ENCODE assay signal across 8 mouse cellular contexts in the genomic region with DNA sequence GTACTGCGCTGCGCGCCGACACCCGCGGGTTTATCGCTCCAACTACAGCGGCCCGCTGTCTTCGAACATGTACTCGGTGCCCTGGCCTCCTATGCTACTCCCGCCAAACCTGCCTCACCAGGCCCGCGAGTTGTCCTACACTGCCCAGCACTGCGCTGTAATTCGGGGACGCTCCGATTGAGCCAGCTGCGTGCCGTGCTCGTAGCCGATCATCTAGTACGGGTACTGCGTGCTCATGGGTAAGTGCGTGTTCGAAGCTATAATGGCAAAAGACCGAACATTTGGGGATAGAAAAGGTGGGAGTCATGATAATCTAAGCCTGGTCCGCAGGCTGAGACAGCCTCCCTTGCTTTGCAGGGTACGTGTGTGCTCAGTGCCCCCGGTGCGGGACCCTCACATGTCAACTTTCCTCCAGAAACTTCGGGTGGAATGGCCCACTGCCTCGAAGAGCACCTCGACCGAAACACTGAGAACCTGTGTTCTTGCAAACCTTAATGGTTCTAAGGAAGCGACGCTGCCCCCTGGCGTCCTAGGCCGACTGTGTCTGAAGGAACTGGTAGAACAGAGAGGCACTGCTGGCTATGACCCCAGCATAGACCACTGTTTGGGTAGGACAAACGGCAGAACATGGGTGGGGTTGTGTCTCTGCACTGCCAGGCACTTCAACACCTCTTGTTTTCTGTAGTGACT. TPM values are rescaled to one million over a fixed set of nuclear protein-coding genes. Genes with fewer than 3 reads are reported as not detected.
DNase-seq lines count a peak whose midpoint lies in the region; ATAC-seq and TF ChIP-seq lines count a peak whose summit lies in the region.

No protein-coding gene starts in this region.

- peak; percentile 72 for DNase-seq in cerebellum, adult 11-12 months
- DNase-seq in cerebellum, postnatal 10 days: peak; percentile 92
- DNase-seq in gastrocnemius, adult 18-20 months (ENCODE audit: low spot score): peak; percentile 66
- DNase-seq in hindbrain, postnatal 0 days (ENCODE audit: low spot score): peak; percentile 86
- DNase-seq in limb, embryonic 11.5 days (ENCODE audit: low spot score): peak; percentile 88
- DNase-seq in midbrain, embryonic 11.5 days (ENCODE audit: low spot score, missing footprints): peak; percentile 97
- DNase-seq in spleen, adult 2 months (ENCODE audit: low read depth in 1 of 2, low spot score in 2 of 2): peak; percentile 64 to 86

- peak overlapping the region; percentile 53 for H3K4me3 ChIP-seq in hindbrain, postnatal 0 days (ENCODE audit: low read length)
- peak overlapping the region; percentile 62 for H3K4me3 ChIP-seq in limb, embryonic 11.5 days (ENCODE audit: low read depth, low read length)
- peak overlapping the region; percentile 60 for H3K4me3 ChIP-seq in midbrain, embryonic 11.5 days (ENCODE audit: low read depth, low read length)
- peak overlapping the region; percentile 71 for H3K4me3 ChIP-seq in spleen, adult 2 months (ENCODE audit: extremely low read depth, insufficient read depth, insufficient read length)

- peak overlapping the region; percentile 49 for H3K9ac ChIP-seq in hindbrain, postnatal 0 days (replicated peaks; ENCODE audit: low read length)
- peak overlapping the region; percentile 60 for H3K9ac ChIP-seq in limb, embryonic 11.5 days (ENCODE audit: low read length)
- H3K9ac ChIP-seq in midbrain, embryonic 11.5 days (ENCODE audit: low read length): peak overlapping the region; percentile 66

- peak overlapping the region; percentile 91 for H3K4me2 ChIP-seq in hindbrain, postnatal 0 days (ENCODE audit: low read depth, low read length)
- H3K4me2 ChIP-seq in limb, embryonic 11.5 days (ENCODE audit: low read depth, severe bottlenecking): peak overlapping the region; percentile 97
- H3K4me2 ChIP-seq in midbrain, embryonic 11.5 days: peak overlapping the region; percentile 97

- peaks cover 40% of the 10 kb centered on the region for H3K36me3 ChIP-seq in hindbrain, postnatal 0 days (ENCODE audit: insufficient read depth, low read length)
- peaks cover 20% of the 10 kb centered on the region for H3K36me3 ChIP-seq in limb, embryonic 11.5 days (ENCODE audit: control insufficient read depth, insufficient read depth, low read length)
- H3K36me3 ChIP-seq in midbrain, embryonic 11.5 days (ENCODE audit: control insufficient read depth, insufficient read depth, low read length): peaks cover 22% of the 10 kb centered on the region
- peaks cover 11% of the 10 kb centered on the region; the same call in 1 of the 2 replicates for H3K36me3 ChIP-seq in spleen, adult 2 months (ENCODE audit: control insufficient read depth, insufficient read depth, low read length)

- no peak for ATAC-seq in cerebellum, adult (ENCODE audit: insufficient number of reproducible peaks, low FRiP score, low TSS enrichment)
- no peak for ATAC-seq in hindbrain, postnatal 0 days
- ATAC-seq in limb, embryonic 11.5 days (ENCODE audit: insufficient number of reproducible peaks, low FRiP score, low TSS enrichment, low read depth): peak; percentile 14; the same call in 1 of the 2 replicates
- ATAC-seq in midbrain, embryonic 11.5 days (ENCODE audit: low FRiP score): no peak

- TF ChIP-seq POLR2A in spleen, adult 2 months (IDR thresholded peaks at IDR 0.05; ENCODE audit: low read depth, low read length): no peak

- H3K9me3 ChIP-seq in hindbrain, postnatal 0 days (ENCODE audit: low read length): no peaks in the 10 kb centered on the region
- H3K9me3 ChIP-seq in limb, embryonic 11.5 days (ENCODE audit: control insufficient read depth, low read length): no peaks in the 10 kb centered on the region
- H3K9me3 ChIP-seq in midbrain, embryonic 11.5 days (ENCODE audit: control insufficient read depth, low read length): no peaks in the 10 kb centered on the region

- WGBS in hindbrain, postnatal 0 days: 1% methylated on average over 40 of the region's 40 CpGs
- WGBS in limb, embryonic 11.5 days: 2% methylated on average over 40 of the region's 40 CpGs
- WGBS in midbrain, embryonic 11.5 days: 1% methylated on average over 40 of the region's 40 CpGs
- WGBS in spleen, adult 2 months: 1% methylated on average over 40 of the region's 40 CpGs

- H3K27me3 ChIP-seq in hindbrain, postnatal 0 days (ENCODE audit: insufficient read depth, low read length): no peaks in the 10 kb centered on the region
- no peaks in the 10 kb centered on the region for H3K27me3 ChIP-seq in limb, embryonic 11.5 days (ENCODE audit: control insufficient read depth, insufficient read depth, low read length)
- H3K27me3 ChIP-seq in midbrain, embryonic 11.5 days (ENCODE audit: control insufficient read depth, insufficient read depth, low read length): no peaks in the 10 kb centered on the region
- H3K27me3 ChIP-seq in spleen, adult 2 months (ENCODE audit: control insufficient read depth, insufficient read depth, low read length): no peaks in the 10 kb centered on the region

- H3K27ac ChIP-seq in hindbrain, postnatal 0 days: peak overlapping the region; percentile 74
- H3K27ac ChIP-seq in limb, embryonic 11.5 days (replicated peaks; ENCODE audit: low read depth, low read length): peak overlapping the region; percentile 61; the same call in 1 of the 2 replicates
- H3K27ac ChIP-seq in midbrain, embryonic 11.5 days (ENCODE audit: low read depth, low read length): 0 out of 2 replicates have a peak overlapping the region, but pooled peaks have one; percentile 40
- H3K27ac ChIP-seq in spleen, adult 2 months (ENCODE audit: insufficient read depth, low read length): peak overlapping the region; percentile 48

- peaks cover 20% of the 10 kb centered on the region for H3K4me1 ChIP-seq in hindbrain, postnatal 0 days (ENCODE audit: insufficient read depth, low read length)
- H3K4me1 ChIP-seq in limb, embryonic 11.5 days (ENCODE audit: control insufficient read depth, insufficient read depth, low read length): peaks cover 21% of the 10 kb centered on the region
- peaks cover 45% of the 10 kb centered on the region for H3K4me1 ChIP-seq in midbrain, embryonic 11.5 days (ENCODE audit: control insufficient read depth, insufficient read depth, low read length)
- H3K4me1 ChIP-seq in spleen, adult 2 months (ENCODE audit: control insufficient read depth, insufficient read depth, insufficient read length): peaks cover 15% of the 10 kb centered on the region

- TF ChIP-seq CTCF in hindbrain, postnatal 0 days (IDR thresholded peaks at IDR 0.05; ENCODE audit: low read depth): peak; percentile 73
- TF ChIP-seq CTCF in spleen, adult 2 months (IDR thresholded peaks at IDR 0.05; ENCODE audit: extremely low read depth, insufficient read depth, insufficient read length, insufficient replicate concordance): peak; percentile 76; the same call in 1 of the 2 replicates

RNA-seq across cellular contexts. Expression of a gene that starts 0.7 kb away (rescaled TPM):
- total RNA-seq in gastrocnemius, adult 18-20 months (2021): 1 to 10 TPM; 7.5 to 8.9 TPM
- total RNA-seq in hindbrain, postnatal 0 days (2014; rRNA removed): 97.3 and 109 TPM in 2 replicates
- polyA plus RNA-seq in hindbrain, postnatal 0 days (2015; fragmentation: Nextera tagmentation; extraction: Ambion mirVana): 251 and 255 TPM in 2 replicates
- 183 and 195 TPM in 2 replicates for polyA plus RNA-seq in limb, embryonic 11.5 days (2014; fragmentation: Nextera tagmentation; extraction: Ambion mirVana)
- polyA plus RNA-seq in midbrain, embryonic 11.5 days (2014; fragmentation: Nextera tagmentation; extraction: Ambion mirVana): 158 and 172 TPM in 2 replicates
- 187 and 225 TPM in 2 replicates for polyA plus RNA-seq in spleen, adult 2 months (2012; rRNA removed)

RNA-seq across cellular contexts. Expression of a gene that starts 3.1 kb away (rescaled TPM):
- 10 to 100 TPM; 29.3 to 30.0 TPM for total RNA-seq in gastrocnemius, adult 18-20 months (2021)
- 54.1 and 70.5 TPM in 2 replicates for total RNA-seq in hindbrain, postnatal 0 days (2014; rRNA removed)
- polyA plus RNA-seq in hindbrain, postnatal 0 days (2015; fragmentation: Nextera tagmentation; extraction: Ambion mirVana): 84.5 and 88.9 TPM in 2 replicates
- 44.3 and 47.5 TPM in 2 replicates for polyA plus RNA-seq in limb, embryonic 11.5 days (2014; fragmentation: Nextera tagmentation; extraction: Ambion mirVana)
- polyA plus RNA-seq in midbrain, embryonic 11.5 days (2014; fragmentation: Nextera tagmentation; extraction: Ambion mirVana): 51.7 and 51.9 TPM in 2 replicates
- 23.1 and 27.1 TPM in 2 replicates for polyA plus RNA-seq in spleen, adult 2 months (2012; rRNA removed)

RNA-seq across cellular contexts. Expression of a gene that starts 8.2 kb away (rescaled TPM):
- 1 to 10 TPM; 6.4 to 7.9 TPM for total RNA-seq in gastrocnemius, adult 18-20 months (2021)
- total RNA-seq in hindbrain, postnatal 0 days (2014; rRNA removed): 581 and 603 TPM in 2 replicates
- polyA plus RNA-seq in hindbrain, postnatal 0 days (2015; fragmentation: Nextera tagmentation; extraction: Ambion mirVana): 265 and 282 TPM in 2 replicates
- polyA plus RNA-seq in limb, embryonic 11.5 days (2014; fragmentation: Nextera tagmentation; extraction: Ambion mirVana): 152 and 167 TPM in 2 replicates
- polyA plus RNA-seq in midbrain, embryonic 11.5 days (2014; fragmentation: Nextera tagmentation; extraction: Ambion mirVana): 117 and 132 TPM in 2 replicates
- 36.0 and 44.4 TPM in 2 replicates for polyA plus RNA-seq in spleen, adult 2 months (2012; rRNA removed)

RNA-seq across cellular contexts. Expression of a gene that starts 10.3 kb away (rescaled TPM):
- 10 to 100 TPM; 61.3 to 63.2 TPM for total RNA-seq in gastrocnemius, adult 18-20 months (2021)
- 93.8 and 98.3 TPM in 2 replicates for total RNA-seq in hindbrain, postnatal 0 days (2014; rRNA removed)
- 103 and 106 TPM in 2 replicates for polyA plus RNA-seq in hindbrain, postnatal 0 days (2015; fragmentation: Nextera tagmentation; extraction: Ambion mirVana)
- 237 and 247 TPM in 2 replicates for polyA plus RNA-seq in limb, embryonic 11.5 days (2014; fragmentation: Nextera tagmentation; extraction: Ambion mirVana)
- polyA plus RNA-seq in midbrain, embryonic 11.5 days (2014; fragmentation: Nextera tagmentation; extraction: Ambion mirVana): 182 and 186 TPM in 2 replicates
- polyA plus RNA-seq in spleen, adult 2 months (2012; rRNA removed): 106 and 107 TPM in 2 replicates

RNA-seq across cellular contexts. Expression of a gene that starts 27.1 kb away (rescaled TPM):
- total RNA-seq in gastrocnemius, adult 18-20 months (2021): 1 to 10 TPM; 3.4 to 4.1 TPM
- 50.8 and 62.6 TPM in 2 replicates for total RNA-seq in hindbrain, postnatal 0 days (2014; rRNA removed)
- 38.7 and 38.8 TPM in 2 replicates for polyA plus RNA-seq in hindbrain, postnatal 0 days (2015; fragmentation: Nextera tagmentation; extraction: Ambion mirVana)
- 6.7 and 7.2 TPM in 2 replicates for polyA plus RNA-seq in limb, embryonic 11.5 days (2014; fragmentation: Nextera tagmentation; extraction: Ambion mirVana)
- 7.2 and 9.8 TPM in 2 replicates for polyA plus RNA-seq in midbrain, embryonic 11.5 days (2014; fragmentation: Nextera tagmentation; extraction: Ambion mirVana)
- polyA plus RNA-seq in spleen, adult 2 months (2012; rRNA removed): 5.9 and 7.9 TPM in 2 replicates
